Mouse (Mus musculus): ENCODE measurements at regions not wholly inside any gene's neighbourhood (a gene's known extent, or its start where the extent isn't known, plus 50 kb on each side); places are given as distances from the start of the nearest gene placed in this dataset.

DNA sequence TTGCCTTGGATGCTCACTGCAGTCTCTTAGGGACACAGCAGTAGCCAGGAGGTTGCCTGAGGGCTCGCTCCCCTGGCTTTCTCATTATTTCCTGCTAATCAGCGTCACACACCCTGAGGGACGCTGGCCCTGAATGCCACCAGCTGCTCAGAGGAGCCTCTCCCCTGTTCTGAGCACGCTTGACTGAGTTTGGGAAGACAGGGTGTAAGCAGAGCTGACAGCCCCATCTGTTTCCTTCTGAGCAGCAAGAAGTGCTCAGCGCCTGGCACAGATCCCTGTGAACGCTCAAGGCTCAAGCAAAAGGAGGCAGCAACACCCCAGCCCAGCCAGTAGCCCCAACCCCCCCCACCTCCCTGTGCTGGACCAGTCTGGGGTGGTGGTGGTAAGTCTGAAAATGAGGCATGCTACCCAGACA, 59.2 kb upstream of the Ppp1r26 start:
- Histone ChIP-seq H3K4me1 (peaks cover 12% of the 10 kb centered on the region), H3K27me3 (no peaks in the 10 kb centered on the region), H3K4me3 (replicated peaks) (no peak overlapping the region), H3K9ac (no peak overlapping the region), H3K36me3 (no peaks in the 10 kb centered on the region), H3K4me2 (replicated peaks) (no peak overlapping the region), H3K9me3 (replicated peaks) (no peaks in the 10 kb centered on the region), H3K27ac (replicated peaks) (peak overlapping the region; percentile 58)
- 6% methylated on average over 6 of the region's 6 CpGs for WGBS
- ATAC-seq (ENCODE audit: insufficient number of reproducible peaks, low FRiP score, low TSS enrichment, low read depth): peak; percentile 75

DNA sequence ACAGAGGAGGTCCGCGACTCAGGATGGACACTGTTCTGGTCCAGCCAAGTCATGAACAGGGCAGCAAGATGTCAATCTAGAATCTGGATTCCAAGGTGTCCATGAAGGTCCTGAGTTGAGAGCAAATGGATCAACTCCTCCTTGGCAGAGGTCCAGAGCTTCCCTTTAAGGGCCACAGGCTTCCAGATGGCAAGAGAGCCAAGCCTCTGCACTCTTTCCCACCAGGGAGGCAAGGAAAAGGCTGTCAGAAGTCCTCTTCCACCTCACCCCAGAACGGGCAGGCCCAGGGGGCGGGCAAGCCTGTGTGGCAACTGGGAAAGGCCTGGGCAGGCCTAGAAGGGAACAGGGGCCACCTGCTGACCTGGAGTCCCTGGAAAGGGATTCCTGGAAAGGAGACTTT, 58.7 kb upstream of the Ppp1r26 start:
- Histone ChIP-seq H3K9ac (no peak overlapping the region), H3K36me3 (no peaks in the 10 kb centered on the region), H3K9me3 (replicated peaks) (no peaks in the 10 kb centered on the region), H3K27ac (replicated peaks) (peak overlapping the region; percentile 58; the same call in 1 of the 2 replicates), H3K27me3 (no peaks in the 10 kb centered on the region), H3K4me3 (replicated peaks) (no peak overlapping the region), H3K4me1 (peaks cover 12% of the 10 kb centered on the region), H3K4me2 (replicated peaks) (no peak overlapping the region)
- 76% methylated on average over 4 of the region's 4 CpGs for WGBS
- ATAC-seq (ENCODE audit: insufficient number of reproducible peaks, low FRiP score, low TSS enrichment, low read depth): no peak

DNA sequence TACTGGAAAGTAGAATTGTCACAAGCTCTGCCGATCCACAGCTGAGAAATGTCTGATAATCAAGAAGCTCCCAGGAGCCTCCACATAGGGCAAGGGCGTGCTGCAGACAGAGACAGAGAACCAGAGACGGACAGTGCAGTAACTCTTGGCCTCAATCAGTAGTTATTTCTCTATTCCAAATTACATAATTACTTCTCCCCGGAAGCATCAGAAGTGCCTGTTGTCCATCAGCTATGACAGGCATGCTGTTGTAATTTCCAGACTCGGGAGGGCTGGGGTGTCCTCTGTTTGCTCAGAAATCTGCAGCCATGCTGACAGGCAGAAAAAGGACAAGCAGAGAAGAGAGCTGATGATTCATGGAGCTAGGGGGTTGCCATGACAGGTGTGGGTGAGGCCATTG, 56.9 kb upstream of the Ppp1r26 start:
- no peak overlapping the region for H3K4me3 ChIP-seq (replicated peaks)
- no peak overlapping the region for H3K9ac ChIP-seq
- H3K27ac ChIP-seq (replicated peaks): no peak overlapping the region
- WGBS: 63% methylated on average over 5 of the region's 5 CpGs
- no peaks in the 10 kb centered on the region for H3K27me3 ChIP-seq
- H3K36me3 ChIP-seq: no peaks in the 10 kb centered on the region
- no peak for ATAC-seq (ENCODE audit: insufficient number of reproducible peaks, low FRiP score, low TSS enrichment, low read depth)
- H3K4me1 ChIP-seq: peaks cover 12% of the 10 kb centered on the region
- H3K9me3 ChIP-seq (replicated peaks): no peaks in the 10 kb centered on the region
- H3K4me2 ChIP-seq (replicated peaks): no peak overlapping the region

DNA sequence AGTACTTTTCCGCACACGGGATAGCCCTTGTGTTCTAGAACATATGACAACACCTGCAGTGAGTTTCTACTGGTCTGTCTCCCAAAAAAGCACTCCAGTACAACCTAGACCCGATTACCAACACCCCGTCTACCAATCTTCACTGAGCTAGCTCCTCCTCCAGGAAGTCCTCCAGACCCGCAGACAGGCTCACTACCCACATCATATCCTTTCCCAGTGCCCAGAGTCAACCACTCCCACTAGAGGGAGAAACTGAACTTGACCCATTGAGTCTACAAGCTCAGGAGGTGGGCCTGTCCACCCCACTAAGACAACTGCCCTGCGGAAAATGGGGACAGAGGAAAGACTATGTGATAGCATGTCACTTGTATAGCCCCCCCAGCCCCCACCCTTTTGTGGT, 51.2 kb upstream of the Ppp1r26 start:
- Histone ChIP-seq H3K4me3 (replicated peaks) (no peak overlapping the region), H3K4me1 (no peaks in the 10 kb centered on the region), H3K9me3 (replicated peaks) (no peaks in the 10 kb centered on the region), H3K9ac (no peak overlapping the region), H3K27me3 (no peaks in the 10 kb centered on the region), H3K27ac (replicated peaks) (no peak overlapping the region), H3K4me2 (replicated peaks) (no peak overlapping the region), H3K36me3 (no peaks in the 10 kb centered on the region)
- 88% methylated on average over 6 of the region's 6 CpGs for WGBS
- no peak for ATAC-seq (ENCODE audit: insufficient number of reproducible peaks, low FRiP score, low TSS enrichment, low read depth)

Measured in embryonic facial prominence, embryonic 15.5 days (tissue).